Mouse (Mus musculus): ENCODE data around the gene Klf16. TPM values are rescaled to one million over a fixed set of nuclear protein-coding genes. Genes with fewer than 3 reads are reported as not detected.

Gene Klf16
- polyA plus RNA-seq (2014; fragmentation: Nextera tagmentation; extraction: Ambion mirVana): 9.5 and 11.8 TPM in 2 replicates

DNA sequence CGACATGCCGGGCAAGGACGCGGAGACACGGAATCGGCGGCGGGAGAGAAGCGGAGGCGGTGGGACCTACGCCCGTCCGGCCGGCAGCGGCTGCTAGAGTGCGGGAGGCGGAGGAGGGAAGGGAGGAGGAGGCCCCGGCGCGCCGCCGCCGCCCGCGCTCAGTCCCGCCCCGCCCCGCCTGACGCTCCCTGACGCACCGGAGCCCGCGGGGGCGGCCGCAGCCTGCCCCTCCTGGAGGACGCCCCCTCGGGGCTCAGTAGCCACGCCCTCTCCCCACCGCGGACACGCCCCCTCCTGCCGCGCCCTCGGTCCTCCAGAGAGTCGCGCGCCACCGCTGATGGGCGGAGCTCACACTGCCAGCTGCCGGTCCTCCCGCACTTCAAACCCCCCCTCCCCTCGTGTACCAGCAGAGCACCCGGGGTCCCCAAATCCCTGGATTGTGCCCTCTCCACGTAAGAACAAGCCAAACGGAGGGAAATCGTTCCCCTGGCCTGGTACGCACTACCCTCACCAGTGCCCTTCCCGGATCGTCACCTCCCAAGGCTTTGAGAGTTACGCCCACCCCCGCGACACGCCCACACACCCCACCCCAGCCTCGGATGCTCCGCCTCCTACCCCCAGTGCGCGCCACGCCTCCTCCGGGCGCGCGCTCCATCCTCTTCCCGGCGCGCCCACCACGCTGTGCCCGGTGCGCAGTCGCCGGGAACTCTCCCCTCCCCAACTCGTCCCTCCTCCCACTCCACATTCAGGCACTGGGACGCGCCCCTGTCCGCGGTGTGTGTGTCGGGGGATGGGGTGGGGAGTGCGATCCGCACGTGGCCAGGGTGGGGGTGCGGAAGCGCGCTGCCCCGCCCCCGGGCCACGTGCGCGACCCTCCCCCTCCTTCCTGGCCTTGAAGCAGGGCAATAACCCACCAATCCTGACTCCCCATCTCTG, at the start of gene Klf16:
Gene Klf16 (minus strand): TSS at position 127 of the 936 bp plus-strand sequence.
- peak; percentile 79 for ATAC-seq (ENCODE audit: insufficient read depth)

DNA sequence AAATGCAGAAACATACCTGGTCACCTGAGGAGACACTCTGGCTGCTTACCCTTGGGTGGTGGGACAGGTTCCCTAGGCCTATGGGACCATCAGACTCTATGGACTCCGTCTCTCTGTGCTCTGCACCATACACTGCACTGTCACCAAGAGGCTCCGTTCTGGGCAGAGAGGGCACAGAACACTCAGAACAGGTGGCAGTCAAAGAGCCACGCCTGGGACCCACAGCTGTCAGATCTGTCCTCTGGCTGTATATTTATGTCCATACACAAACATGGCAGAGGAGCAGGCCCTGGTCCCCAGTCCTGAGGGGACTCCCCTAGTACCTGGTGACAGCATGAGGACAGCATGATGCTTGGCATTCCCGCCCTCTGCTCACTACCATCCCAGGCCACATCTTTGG, 48.6 kb upstream of the Klf16 start:
- WGBS: 93% methylated on average over 4 of the region's 4 CpGs

More for the DNA sequence above, at the start of gene Klf16:
- Histone ChIP-seq H3K36me3 (ENCODE audit: insufficient read depth) (peaks cover 3% of the 10 kb centered on the region; the same call in 1 of the 2 replicates), H3K27ac (ENCODE audit: low read depth) (peak within 1 kb of the TSS; percentile 95), H3K9ac (peak within 1 kb of the TSS; percentile 69), H3K9me3 (ENCODE audit: low read depth, low read length) (no peaks in the 10 kb centered on the region), H3K4me1 (ENCODE audit: insufficient read depth) (peaks cover 15% of the 10 kb centered on the region), H3K27me3 (ENCODE audit: insufficient read depth, low read length) (no peaks in the 10 kb centered on the region), H3K4me2 (peak within 1 kb of the TSS; percentile 76), H3K4me3 (ENCODE audit: low read depth, low read length) (peak within 1 kb of the TSS; percentile 87)
- no peak for TF ChIP-seq CTCF (IDR thresholded peaks at IDR 0.05; ENCODE audit: low read depth)
- DNase-seq: peak; percentile 98
- WGBS: under 1% methylated on average over 95 of the region's 97 CpGs

DNA sequence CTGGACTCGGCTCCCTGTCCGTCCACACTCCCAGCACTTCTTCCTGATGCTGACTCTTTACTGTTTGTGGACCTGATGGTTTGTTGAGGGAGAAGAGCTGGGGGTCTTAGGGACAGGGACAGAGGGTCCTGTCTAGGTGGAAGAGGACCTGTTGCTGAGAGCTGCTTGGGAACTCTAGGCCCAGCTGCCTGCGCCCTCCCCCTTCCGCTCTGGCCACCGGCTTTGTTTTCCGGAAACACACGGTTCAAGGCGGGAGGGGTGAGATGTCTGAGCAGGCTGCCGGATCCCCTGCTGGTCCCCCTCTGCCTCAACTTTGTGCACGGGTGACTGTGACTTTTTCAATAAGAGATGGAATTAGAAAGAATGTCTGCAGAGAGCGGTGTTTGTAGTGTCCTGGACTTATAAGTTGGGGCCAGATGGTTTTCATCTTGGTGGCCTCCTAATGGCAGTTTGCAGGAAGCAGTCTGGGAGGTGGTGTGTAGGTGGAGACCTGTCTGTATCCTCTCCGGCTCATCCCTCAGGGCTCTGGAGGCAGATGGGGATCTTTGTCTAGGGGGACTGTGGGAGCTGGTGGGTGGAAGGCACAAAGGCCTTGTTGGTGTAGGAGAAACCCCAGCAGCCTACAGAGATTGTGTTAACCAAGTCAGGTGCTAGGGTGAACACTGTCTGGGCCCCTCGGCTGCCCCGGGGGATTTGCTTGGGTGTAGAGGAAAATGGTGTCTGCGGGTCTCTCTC, 46.5 kb upstream of the Klf16 start:
- Histone ChIP-seq H3K27ac (ENCODE audit: low read depth) (peak overlapping the region; percentile 88), H3K4me3 (ENCODE audit: low read depth, low read length) (peak overlapping the region; percentile 93), H3K36me3 (ENCODE audit: insufficient read depth) (peaks cover 9% of the 10 kb centered on the region; the same call in 1 of the 2 replicates), H3K9ac (peak overlapping the region; percentile 87), H3K9me3 (ENCODE audit: low read depth, low read length) (no peaks in the 10 kb centered on the region), H3K27me3 (ENCODE audit: insufficient read depth, low read length) (no peaks in the 10 kb centered on the region), H3K4me1 (ENCODE audit: insufficient read depth) (peaks cover 9% of the 10 kb centered on the region), H3K4me2 (peak overlapping the region; percentile 98)
- peak; percentile 69 for DNase-seq
- no peak for ATAC-seq (ENCODE audit: insufficient read depth)
- TF ChIP-seq CTCF (IDR thresholded peaks at IDR 0.05; ENCODE audit: low read depth): no peak
- 9% methylated on average over 15 of the region's 15 CpGs for WGBS

More for the DNA sequence above, 48.6 kb upstream of the Klf16 start:
- DNase-seq: no peak
- Histone ChIP-seq H3K4me3 (ENCODE audit: low read depth, low read length) (no peak overlapping the region), H3K9ac (no peak overlapping the region), H3K4me1 (ENCODE audit: insufficient read depth) (peaks cover 9% of the 10 kb centered on the region), H3K9me3 (ENCODE audit: low read depth, low read length) (no peaks in the 10 kb centered on the region), H3K4me2 (no peak overlapping the region), H3K36me3 (ENCODE audit: insufficient read depth) (peaks cover 12% of the 10 kb centered on the region; the same call in 1 of the 2 replicates), H3K27me3 (ENCODE audit: insufficient read depth, low read length) (no peaks in the 10 kb centered on the region), H3K27ac (ENCODE audit: low read depth) (no peak overlapping the region)
- no peak for TF ChIP-seq CTCF (IDR thresholded peaks at IDR 0.05; ENCODE audit: low read depth)
- ATAC-seq (ENCODE audit: insufficient read depth): no peak

DNA sequence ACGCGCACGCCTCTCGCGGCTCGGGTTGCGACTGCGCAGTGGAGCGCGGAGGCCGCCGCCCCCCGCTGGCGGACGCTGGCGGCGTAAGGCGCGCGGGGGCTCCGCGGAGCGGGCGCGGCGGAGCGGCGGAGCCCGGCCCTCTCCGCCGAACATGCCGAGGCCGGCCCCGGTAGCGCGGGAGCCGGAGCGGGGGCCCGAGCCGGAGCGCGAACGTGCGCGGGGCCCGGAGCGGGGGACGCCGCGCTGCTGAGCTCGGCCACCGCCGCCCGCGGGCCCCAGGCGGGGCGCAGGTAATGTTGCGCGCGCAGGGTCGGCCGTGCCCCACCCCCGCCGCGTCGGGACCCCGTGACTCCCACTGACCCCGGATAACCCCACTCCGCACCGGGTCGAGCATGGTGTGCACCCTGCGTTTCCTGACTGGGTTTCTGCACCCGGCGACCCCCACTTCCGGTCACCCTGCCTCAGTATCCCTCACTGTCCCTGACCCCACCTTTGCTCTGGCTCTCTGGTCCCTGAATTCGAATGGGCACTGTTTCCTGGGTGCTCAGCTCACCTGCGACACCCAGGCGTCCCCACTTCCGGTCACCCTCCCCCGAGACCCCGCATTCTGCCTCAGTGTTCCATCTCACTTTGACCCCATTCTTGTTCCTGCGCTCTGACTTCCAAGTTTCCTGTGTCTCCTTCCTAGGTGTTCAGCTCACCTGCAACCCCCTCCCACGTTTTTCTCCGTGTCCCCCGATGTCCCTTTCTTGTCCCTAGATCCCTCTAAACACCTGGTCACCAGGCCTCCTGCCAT, 45.7 kb upstream of the Klf16 start, which contains the start of gene Csnk1g2:
Gene Csnk1g2 (plus strand): TSS at position 178 of the 796 bp plus-strand sequence.
- Histone ChIP-seq H3K4me2 (peak within 1 kb of the TSS; percentile 98), H3K36me3 (ENCODE audit: insufficient read depth) (peaks cover 8% of the 10 kb centered on the region; the same call in 1 of the 2 replicates), H3K4me1 (ENCODE audit: insufficient read depth) (peaks cover 9% of the 10 kb centered on the region), H3K27me3 (ENCODE audit: insufficient read depth, low read length) (no peaks in the 10 kb centered on the region), H3K4me3 (ENCODE audit: low read depth, low read length) (peak within 1 kb of the TSS; percentile 93), H3K27ac (ENCODE audit: low read depth) (peak within 1 kb of the TSS; percentile 93), H3K9ac (peak within 1 kb of the TSS; percentile 87), H3K9me3 (ENCODE audit: low read depth, low read length) (no peaks in the 10 kb centered on the region)
- DNase-seq: peak; percentile 19
- ATAC-seq (ENCODE audit: insufficient read depth): peak; percentile 5
- no peak for TF ChIP-seq CTCF (IDR thresholded peaks at IDR 0.05; ENCODE audit: low read depth)
- WGBS: under 1% methylated on average over 85 of the region's 85 CpGs

DNA sequence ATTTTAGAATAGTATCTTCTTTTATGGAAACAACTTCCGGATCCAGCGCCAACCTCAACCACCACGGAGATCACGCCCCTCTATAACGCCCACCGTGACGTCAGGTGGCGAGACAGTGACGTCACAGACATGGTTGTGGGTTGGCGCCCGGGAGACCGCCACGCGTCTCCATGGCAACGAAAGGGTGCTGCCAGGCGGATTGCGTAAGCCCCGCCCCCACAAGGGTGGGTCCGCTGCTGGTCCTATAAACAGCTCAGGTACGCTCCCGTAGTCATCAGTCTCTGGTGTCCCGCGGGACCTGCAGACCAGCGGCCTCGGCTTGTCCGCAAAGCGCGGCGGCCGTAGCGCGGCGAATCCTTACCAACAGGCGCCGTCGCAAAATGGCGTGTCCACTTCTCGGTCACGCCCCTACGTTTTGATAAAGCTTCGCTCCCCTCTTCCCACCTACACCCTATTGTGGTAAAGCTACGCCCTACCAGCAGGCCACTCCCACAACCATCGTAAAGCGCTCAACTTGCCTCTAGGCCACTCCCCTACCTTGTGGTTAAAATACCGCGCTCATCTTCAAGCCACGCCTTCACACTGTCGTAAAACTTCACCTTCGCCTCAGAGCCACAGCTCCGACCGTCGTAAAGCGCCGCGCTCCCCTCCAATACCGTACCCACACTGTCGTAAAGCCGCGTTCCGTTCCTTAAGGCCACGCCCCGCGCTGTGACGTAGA, 45.0 kb upstream of the Klf16 start:
- under 1% methylated on average over 64 of the region's 64 CpGs for WGBS
- peak overlapping the region; percentile 87 for H3K4me2 ChIP-seq
- no peak for TF ChIP-seq CTCF (IDR thresholded peaks at IDR 0.05; ENCODE audit: low read depth)
- H3K27me3 ChIP-seq (ENCODE audit: insufficient read depth, low read length): no peaks in the 10 kb centered on the region
- H3K27ac ChIP-seq (ENCODE audit: low read depth): peak overlapping the region; percentile 93
- no peaks in the 10 kb centered on the region for H3K9me3 ChIP-seq (ENCODE audit: low read depth, low read length)
- DNase-seq (peak; percentile 100), ATAC-seq (ENCODE audit: insufficient read depth) (peak; percentile 94)
- peak overlapping the region; percentile 87 for H3K9ac ChIP-seq
- peaks cover 5% of the 10 kb centered on the region; the same call in 1 of the 2 replicates for H3K36me3 ChIP-seq (ENCODE audit: insufficient read depth)
- peak overlapping the region; percentile 93 for H3K4me3 ChIP-seq (ENCODE audit: low read depth, low read length)
- H3K4me1 ChIP-seq (ENCODE audit: insufficient read depth): peaks cover 5% of the 10 kb centered on the region; the same call in 1 of the 2 replicates

DNA sequence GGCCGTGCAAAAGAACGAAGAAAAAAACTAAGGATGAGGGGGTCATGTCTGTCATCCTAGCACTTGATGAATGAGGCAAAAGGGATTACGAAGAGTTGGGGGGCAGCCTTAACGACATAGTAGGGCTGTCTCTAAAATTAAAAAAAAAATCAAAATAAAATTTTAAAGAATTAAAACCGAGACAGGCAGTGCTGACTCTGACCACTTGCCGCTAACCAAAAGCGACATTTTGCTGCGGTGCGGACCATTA, 44.5 kb upstream of the Klf16 start:
- H3K4me2 ChIP-seq: peak overlapping the region; percentile 87
- H3K9ac ChIP-seq: peak overlapping the region; percentile 53
- no peaks in the 10 kb centered on the region for H3K9me3 ChIP-seq (ENCODE audit: low read depth, low read length)
- 0% methylated on average over 9 of the region's 9 CpGs for WGBS
- H3K36me3 ChIP-seq (ENCODE audit: insufficient read depth): peaks cover 5% of the 10 kb centered on the region; the same call in 1 of the 2 replicates
- no peak; the same call in 1 of the 2 replicates for ATAC-seq (ENCODE audit: insufficient read depth)
- DNase-seq: no peak
- no peaks in the 10 kb centered on the region for H3K27me3 ChIP-seq (ENCODE audit: insufficient read depth, low read length)
- peaks cover 5% of the 10 kb centered on the region; the same call in 1 of the 2 replicates for H3K4me1 ChIP-seq (ENCODE audit: insufficient read depth)
- H3K4me3 ChIP-seq (ENCODE audit: low read depth, low read length): peak overlapping the region; percentile 93
- peak overlapping the region; percentile 93 for H3K27ac ChIP-seq (ENCODE audit: low read depth)
- TF ChIP-seq CTCF (IDR thresholded peaks at IDR 0.05; ENCODE audit: low read depth): no peak

Data from lung, embryonic 14.5 days (tissue).